Mouse (Mus musculus) central nervous system, embryonic 11.5 days (tissue): ENCODE data around the gene Efemp1. TPM values are rescaled to one million over a fixed set of nuclear protein-coding genes. Genes with fewer than 3 reads are reported as not detected.

Experiments
- polyA plus RNA-seq: library from polyadenylated mRNA; depleted of rRNA; stranded (reverse); fragments of >200 nt; gene quantifications from 2 replicates; pipeline ENCODE4 v1.2.3, GENCODE M21; 2012; rRNA removed

The Efemp1 gene
- 8.9 and 28.3 TPM in 2 replicates for polyA plus RNA-seq

GRCm38 (mm10) chr11:28853102-28853800 lies at the start of gene Efemp1:
Gene Efemp1 (plus strand): TSS chr11:28853204.

